Mouse (Mus musculus): ENCODE data around the gene Slc25a54. TPM values are rescaled to one million over a fixed set of nuclear protein-coding genes. Genes with fewer than 3 reads are reported as not detected.

Slc25a54 gene
- total and polyA plus RNA-seq, 3 experiments = not detected

DNA sequence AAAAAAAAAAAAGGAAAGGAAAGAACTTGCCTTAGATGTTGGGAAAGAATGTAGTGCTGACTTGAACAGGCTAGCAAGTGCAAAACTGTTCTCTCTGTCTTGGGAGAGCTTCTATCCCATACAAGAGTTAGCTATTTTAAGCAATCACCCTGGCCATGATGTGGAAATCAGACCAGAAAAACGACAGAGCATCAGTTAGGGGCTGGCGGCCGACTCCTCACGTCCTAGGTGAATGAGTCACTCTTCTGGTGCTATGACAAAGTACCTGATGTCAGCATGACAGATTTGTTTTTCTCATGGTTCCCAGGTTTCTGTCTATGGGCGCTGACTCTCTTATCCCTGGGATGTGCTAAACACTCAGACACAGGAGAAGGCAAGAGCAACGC, 28.3 kb upstream of the Slc25a54 start:
- Histone ChIP-seq H3K79me2 (replicated peaks; ENCODE audit: control insufficient read depth, extremely low read depth, insufficient read depth, poor library complexity, severe bottlenecking) (no peaks in the 10 kb centered on the region), H3K27ac (ENCODE audit: insufficient read depth, low read depth) (no peak overlapping the region), H3K36me3 (replicated peaks in 1 of 2; ENCODE audit: control insufficient read depth in 1 of 2, insufficient read depth in 1 of 2, low read length in 1 of 2) (no peaks in the 10 kb centered on the region), H3K4me1 (ENCODE audit: control insufficient read depth in 1 of 2, insufficient read depth in 2 of 2) (peaks cover 3 to 20% of the 10 kb centered on the region in 2 experiments; a peak in 3 of 4 replicates), H3K9ac (ENCODE audit: insufficient read depth, low read depth) (no peak overlapping the region), H3K27me3 (replicated peaks) (no peaks in the 10 kb centered on the region), H3K4me2 (ENCODE audit: insufficient read depth, low read depth, poor library complexity, severe bottlenecking) (no peak overlapping the region), H3K9me3 (replicated peaks; ENCODE audit: low read length) (no peaks in the 10 kb centered on the region), H3K4me3 (replicated peaks in 1 of 3; ENCODE audit: low read depth in 2 of 3, low read length in 2 of 3, poor library complexity in 1 of 3) (no peak overlapping the region)
- TF ChIP-seq E2F4 (IDR thresholded peaks at IDR 0.05; ENCODE audit: insufficient replicate concordance, low read depth, low read length) = no peak
- TF ChIP-seq UBTF (IDR thresholded peaks at IDR 0.05; ENCODE audit: low read depth, low read length) = no peak
- TF ChIP-seq ZC3H11A (IDR thresholded peaks at IDR 0.05; ENCODE audit: low read depth, low read length) = no peak
- TF ChIP-seq USF2 (conservative IDR thresholded peaks at IDR 0.05; ENCODE audit: low read depth, low read length) = no peak
- no peak for TF ChIP-seq PAX5 (IDR thresholded peaks at IDR 0.05; ENCODE audit: low read length)
- TF ChIP-seq IRF4 (IDR thresholded peaks at IDR 0.05; ENCODE audit: low read depth, low read length) = no peak
- no peak for TF ChIP-seq SIN3A (IDR thresholded peaks at IDR 0.05; ENCODE audit: low read length)
- TF ChIP-seq BHLHE40 (IDR thresholded peaks at IDR 0.05; ENCODE audit: low read depth, low read length) = no peak
- no peak for TF ChIP-seq USF1 (IDR thresholded peaks at IDR 0.05; ENCODE audit: low read depth, low read length)
- no peak for TF ChIP-seq TBP (conservative IDR thresholded peaks at IDR 0.05; ENCODE audit: low read depth, low read length)
- no peak for TF ChIP-seq HCFC1 (IDR thresholded peaks at IDR 0.05; ENCODE audit: low read depth, low read length)
- TF ChIP-seq POLR2A (IDR thresholded peaks at IDR 0.05; ENCODE audit: low read depth, low read length) = no peak
- no peak for TF ChIP-seq NELFE (IDR thresholded peaks at IDR 0.05; ENCODE audit: low read depth, low read length)
- no peak for TF ChIP-seq TCF12 (IDR thresholded peaks at IDR 0.05; ENCODE audit: low read depth, low read length)
- in situ Hi-C loops (cut with MboI; ENCODE audit: low pct_ligation_motif_present, low pct_unique_long_range_greater_than_20kb, low sequenced_read_pairs) = loop anchor here (25.0 kb wide), 1 partner anchor 390 kb away; the partner anchor contains the start of gene Clcc1
- no peak for DNase-seq (ENCODE audit: extremely low read depth)
- dilution Hi-C loops (cut with MboI; ENCODE audit: extremely low pct_ligation_motif_present, extremely low pct_unique_long_range_greater_than_20kb, low sequenced_read_pairs) = no loop called here

DNA sequence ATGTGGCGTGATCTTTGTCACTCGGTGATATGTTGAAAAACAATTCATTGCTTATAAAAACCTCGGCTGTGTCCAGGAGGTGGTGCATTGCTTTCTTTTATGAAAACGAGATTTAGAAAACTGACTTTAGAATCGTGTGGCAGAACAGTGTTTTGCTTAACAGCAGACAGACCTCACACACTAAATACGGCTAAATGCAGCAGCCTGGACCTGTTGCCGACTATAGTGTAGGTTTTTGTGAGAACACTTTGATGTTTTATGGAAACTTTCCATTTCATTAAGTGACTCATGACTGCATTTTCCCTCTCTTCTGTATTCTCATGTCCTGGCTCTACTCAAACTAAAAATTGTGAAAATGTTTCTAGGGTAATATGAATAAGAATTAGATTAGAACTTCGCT, 20.4 kb upstream of the Slc25a54 start:
- Histone ChIP-seq H3K9ac (ENCODE audit: insufficient read depth, low read depth) (no peak overlapping the region), H3K27ac (ENCODE audit: insufficient read depth, low read depth) (no peak overlapping the region), H3K4me3 (replicated peaks in 1 of 3; ENCODE audit: low read depth in 2 of 3, low read length in 2 of 3, poor library complexity in 1 of 3) (no peak overlapping the region), H3K4me1 (ENCODE audit: control insufficient read depth in 1 of 2, insufficient read depth in 2 of 2) (peaks cover 3 to 15% of the 10 kb centered on the region in 2 experiments; a peak in 3 of 4 replicates), H3K36me3 (replicated peaks in 1 of 2; ENCODE audit: control insufficient read depth in 1 of 2, insufficient read depth in 1 of 2, low read length in 1 of 2) (no peaks in the 10 kb centered on the region), H3K27me3 (replicated peaks) (no peaks in the 10 kb centered on the region), H3K4me2 (ENCODE audit: insufficient read depth, low read depth, poor library complexity, severe bottlenecking) (0 out of 2 replicates have a peak overlapping the region, but pooled peaks have one; percentile 11), H3K79me2 (replicated peaks; ENCODE audit: control insufficient read depth, extremely low read depth, insufficient read depth, poor library complexity, severe bottlenecking) (no peaks in the 10 kb centered on the region), H3K9me3 (replicated peaks; ENCODE audit: low read length) (no peaks in the 10 kb centered on the region)
- no peak for DNase-seq (ENCODE audit: extremely low read depth)
- dilution Hi-C loops (cut with MboI; ENCODE audit: extremely low pct_ligation_motif_present, extremely low pct_unique_long_range_greater_than_20kb, low sequenced_read_pairs) (no loop called here), in situ Hi-C loops (cut with MboI; ENCODE audit: low pct_ligation_motif_present, low pct_unique_long_range_greater_than_20kb, low sequenced_read_pairs) (loop anchor here (10.0 to 25.0 kb wide), 2 partner anchors 285 to 398 kb away; partner anchors contain the start of gene Clcc1)
- TF ChIP-seq HCFC1 (IDR thresholded peaks at IDR 0.05; ENCODE audit: low read depth, low read length) (no peak), ZMIZ1 (IDR thresholded peaks at IDR 0.05; ENCODE audit: low read depth, low read length) (no peak), ZNF384 (IDR thresholded peaks at IDR 0.05; ENCODE audit: low read depth, low read length) (no peak), RAD21 (IDR thresholded peaks at IDR 0.05; ENCODE audit: low read depth, low read length) (no peak), IRF4 (IDR thresholded peaks at IDR 0.05; ENCODE audit: low read depth, low read length) (no peak), MEF2A (IDR thresholded peaks at IDR 0.05; ENCODE audit: borderline replicate concordance, low read depth, low read length) (no peak), ELF1 (IDR thresholded peaks at IDR 0.05; ENCODE audit: low read depth, low read length) (no peak), CTCF (conservative IDR thresholded peaks at IDR 0.05 in 1 of 2, IDR thresholded peaks at IDR 0.05 in 1 of 2; ENCODE audit: low read depth in 2 of 2, low read length in 2 of 2) (no peak)

Measured in CH12.LX (cell line).